Mouse (Mus musculus): Measurements from ENCODE around the gene Zfpl1. TPM values are rescaled to one million over a fixed set of nuclear protein-coding genes. Genes with fewer than 3 reads are reported as not detected.

Gene Zfpl1
- polyA plus RNA-seq, 1 experiment from 2014 or later, result 61.5 TPM

DNA sequence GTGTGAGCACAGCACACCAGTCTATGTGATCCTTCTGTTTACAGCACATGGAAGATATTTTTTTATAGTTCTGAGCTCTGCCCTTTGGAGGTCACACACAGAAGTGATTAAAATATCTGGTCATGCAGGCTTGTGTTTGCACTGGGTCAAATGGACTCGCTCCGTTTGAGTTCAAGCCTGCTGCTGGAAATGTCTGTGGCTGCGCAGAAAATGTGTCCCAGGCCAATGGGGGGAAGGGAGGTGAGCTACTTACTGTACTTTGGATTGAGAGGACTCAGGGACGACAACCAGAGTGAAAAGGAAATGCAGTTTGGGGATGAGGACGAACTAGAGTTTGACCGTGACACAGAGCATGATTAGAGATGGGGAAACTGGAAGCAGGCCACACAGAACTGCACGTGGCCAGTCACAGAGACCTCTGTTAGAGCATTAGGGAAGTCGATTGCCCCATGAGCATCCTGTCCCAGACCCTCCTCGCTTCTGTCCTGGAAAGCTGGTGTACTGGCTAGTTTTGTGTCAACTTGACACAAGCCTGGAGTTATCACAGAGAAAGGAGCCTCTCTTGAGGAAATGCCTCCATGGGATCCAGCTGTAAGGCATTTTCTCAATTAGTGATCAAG, 48.7 kb downstream of the Zfpl1 start:
- no peak for ATAC-seq (ENCODE audit: insufficient read depth, low FRiP score, low read depth)
- WGBS, result 66% methylated on average over 9 of the region's 9 CpGs
- no peaks in the 10 kb centered on the region for H3K4me1 ChIP-seq

More for the DNA sequence above, 48.7 kb downstream of the Zfpl1 start:
- H3K27me3 ChIP-seq (replicated peaks), result no peaks in the 10 kb centered on the region
- H3K4me2 ChIP-seq, result no peak overlapping the region
- no peak overlapping the region for H3K9ac ChIP-seq
- no peak overlapping the region for H3K4me3 ChIP-seq (replicated peaks)
- H3K36me3 ChIP-seq, result no peaks in the 10 kb centered on the region
- H3K9me3 ChIP-seq, result no peaks in the 10 kb centered on the region
- no peak overlapping the region for H3K27ac ChIP-seq

Small RNA genes within 50 kb of the gene (microRNA-seq; reads per million reads assigned to microRNA genes)
- gene Mir6988, result 1.7 reads per million

Other genes starting within 250 kb of the Zfpl1 start
- 25.3 and 27.7 TPM in 2 replicates for gene Frmd8, start 209.7 kb downstream of the Zfpl1 start, polyA plus RNA-seq (2015; fragmentation: Nextera tagmentation; extraction: Ambion mirVana)
- gene Slc25a45, start 207.1 kb downstream of the Zfpl1 start, polyA plus RNA-seq (2015; fragmentation: Nextera tagmentation; extraction: Ambion mirVana), result 5.5 TPM in 2 replicates
- gene Tigd3, start 190.8 kb downstream of the Zfpl1 start, polyA plus RNA-seq (2015; fragmentation: Nextera tagmentation; extraction: Ambion mirVana), result 2.3 and 2.4 TPM in 2 replicates
- gene Dpf2, start 171.9 kb downstream of the Zfpl1 start, polyA plus RNA-seq (2015; fragmentation: Nextera tagmentation; extraction: Ambion mirVana), result 98.7 and 118 TPM in 2 replicates
- gene Cdc42ep2, start 160.1 kb downstream of the Zfpl1 start, polyA plus RNA-seq (2015; fragmentation: Nextera tagmentation; extraction: Ambion mirVana), result 9.6 and 11.0 TPM in 2 replicates
- gene Pola2, start 120.8 kb downstream of the Zfpl1 start, polyA plus RNA-seq (2015; fragmentation: Nextera tagmentation; extraction: Ambion mirVana), result 60.9 and 64.2 TPM in 2 replicates
- gene Slc22a20, start 98.8 kb downstream of the Zfpl1 start, polyA plus RNA-seq (2015; fragmentation: Nextera tagmentation; extraction: Ambion mirVana), result not detected in 2 replicates
- 15.2 and 16.4 TPM in 2 replicates for gene Capn1, start 69.1 kb downstream of the Zfpl1 start, polyA plus RNA-seq (2015; fragmentation: Nextera tagmentation; extraction: Ambion mirVana)
- gene Syvn1, start 38.4 kb downstream of the Zfpl1 start, polyA plus RNA-seq (2015; fragmentation: Nextera tagmentation; extraction: Ambion mirVana), result 26.7 and 31.7 TPM in 2 replicates
- 68.0 and 70.4 TPM in 2 replicates for gene Mrpl49, start 27.2 kb downstream of the Zfpl1 start, polyA plus RNA-seq (2015; fragmentation: Nextera tagmentation; extraction: Ambion mirVana)
- gene Fau, start 27.1 kb downstream of the Zfpl1 start, polyA plus RNA-seq (2015; fragmentation: Nextera tagmentation; extraction: Ambion mirVana), result 625 and 772 TPM in 2 replicates
- gene Znhit2, start 23.8 kb downstream of the Zfpl1 start, polyA plus RNA-seq (2015; fragmentation: Nextera tagmentation; extraction: Ambion mirVana), result 34.6 and 36.6 TPM in 2 replicates
- 27.7 and 30.0 TPM in 2 replicates for gene Tm7sf2, start 16.6 kb downstream of the Zfpl1 start, polyA plus RNA-seq (2015; fragmentation: Nextera tagmentation; extraction: Ambion mirVana)
- gene Vps51, start 7.7 kb downstream of the Zfpl1 start, polyA plus RNA-seq (2015; fragmentation: Nextera tagmentation; extraction: Ambion mirVana), result 69.1 and 70.0 TPM in 2 replicates
- gene Tmem262, start 4.9 kb downstream of the Zfpl1 start, polyA plus RNA-seq (2015; fragmentation: Nextera tagmentation; extraction: Ambion mirVana), result not detected in 2 replicates
- 2.0 and 2.3 TPM in 2 replicates for gene Gm28374, start 2.7 kb downstream of the Zfpl1 start, polyA plus RNA-seq (2015; fragmentation: Nextera tagmentation; extraction: Ambion mirVana)
- 29.9 and 32.7 TPM in 2 replicates for gene Cdca5, start within 50 bp of the Zfpl1 start, polyA plus RNA-seq (2015; fragmentation: Nextera tagmentation; extraction: Ambion mirVana)
- 0.28 TPM in 1 of 2 replicates, not detected in the other for gene AC131692.1, start 9.5 kb upstream of the Zfpl1 start, polyA plus RNA-seq (2015; fragmentation: Nextera tagmentation; extraction: Ambion mirVana)
- 3.0 and 5.9 TPM in 2 replicates for gene Naaladl1, start 20.8 kb upstream of the Zfpl1 start, polyA plus RNA-seq (2015; fragmentation: Nextera tagmentation; extraction: Ambion mirVana)
- gene Sac3d1, start 33.7 kb upstream of the Zfpl1 start, polyA plus RNA-seq (2015; fragmentation: Nextera tagmentation; extraction: Ambion mirVana), result 40.7 and 46.1 TPM in 2 replicates
- gene Snx15, start 43.3 kb upstream of the Zfpl1 start, polyA plus RNA-seq (2015; fragmentation: Nextera tagmentation; extraction: Ambion mirVana), result 29.2 and 29.9 TPM in 2 replicates
- 0.34 and 0.55 TPM in 2 replicates for gene Batf2, start 56.0 kb upstream of the Zfpl1 start, polyA plus RNA-seq (2015; fragmentation: Nextera tagmentation; extraction: Ambion mirVana)
- gene Arl2, start 56.6 kb upstream of the Zfpl1 start, polyA plus RNA-seq (2015; fragmentation: Nextera tagmentation; extraction: Ambion mirVana), result 101 and 102 TPM in 2 replicates
- not detected in 2 replicates for gene Majin, start 99.4 kb upstream of the Zfpl1 start, polyA plus RNA-seq (2015; fragmentation: Nextera tagmentation; extraction: Ambion mirVana)
- 0.62 TPM in 2 replicates for gene Gpha2, start 141.4 kb upstream of the Zfpl1 start, polyA plus RNA-seq (2015; fragmentation: Nextera tagmentation; extraction: Ambion mirVana)
- gene Ppp2r5b, start 150.9 kb upstream of the Zfpl1 start, polyA plus RNA-seq (2015; fragmentation: Nextera tagmentation; extraction: Ambion mirVana), result 20.5 and 23.7 TPM in 2 replicates
- 7.6 and 10.6 TPM in 2 replicates for gene Atg2a, start 156.7 kb upstream of the Zfpl1 start, polyA plus RNA-seq (2015; fragmentation: Nextera tagmentation; extraction: Ambion mirVana)
- 67.3 and 73.4 TPM in 2 replicates for gene Ehd1, start 191.8 kb upstream of the Zfpl1 start, polyA plus RNA-seq (2015; fragmentation: Nextera tagmentation; extraction: Ambion mirVana)
- 1.3 and 1.5 TPM in 2 replicates for gene Cdc42bpg, start 221.5 kb upstream of the Zfpl1 start, polyA plus RNA-seq (2015; fragmentation: Nextera tagmentation; extraction: Ambion mirVana)